In genomic region chr8:84339867-84340266, GRCm38 (mm10) we compare ENCODE assay signal across 18 mouse cellular contexts. TPM values are rescaled to one million over a fixed set of nuclear protein-coding genes. Genes with fewer than 3 reads are reported as not detected.
A peak's percentile ranks its signal among the peaks of the same experiment; 100 is the strongest.
DNase-seq lines count a peak whose midpoint lies in the region; ATAC-seq and TF ChIP-seq lines count a peak whose summit lies in the region.
"Had no signal": no experiment of that assay in that cellular context is flagged by ENCODE, and none has a peak within 500 bp of the region (broad histone marks: within the 10 kb centered on the region; RNA-seq: fewer than 3 reads in every experiment).

No protein-coding gene starts in this region.

- no peaks in the 10 kb centered on the region for H3K27me3 ChIP-seq in cerebellum, adult 2 months (ENCODE audit: control insufficient read depth, insufficient read depth, low read length)
- no peaks in the 10 kb centered on the region for H3K27me3 ChIP-seq in stomach, postnatal 0 days (ENCODE audit: control insufficient read depth, insufficient read depth, low read length)

- TF ChIP-seq EP300 in stomach, postnatal 0 days (optimal IDR thresholded peaks at IDR 0.05), result no peak

- peak overlapping the region; percentile 88 for H3K27ac ChIP-seq in cerebellum, adult 2 months (ENCODE audit: insufficient read depth, low read length)
- H3K27ac ChIP-seq in olfactory bulb, adult 2 months (ENCODE audit: insufficient read depth, low read depth, low read length), result no peak overlapping the region
- no peak overlapping the region for H3K27ac ChIP-seq in stomach, postnatal 0 days (replicated peaks)
- H3K27ac ChIP-seq: embryonic facial prominence, embryonic 13.5 days; forebrain, embryonic 12.5 days; heart, embryonic 10.5 days; hindbrain, embryonic 13.5 days; hindbrain, postnatal 0 days had no signal

- H3K4me3 ChIP-seq in cerebellum, adult 2 months (replicated peaks; ENCODE audit: insufficient read depth, low read depth, low read length), result peak overlapping the region; percentile 95
- 0 out of 2 replicates have a peak overlapping the region, but pooled peaks have one; percentile 13 for H3K4me3 ChIP-seq in olfactory bulb, adult 2 months (ENCODE audit: insufficient read depth, low read depth, low read length)
- H3K4me3 ChIP-seq in stomach, postnatal 0 days (ENCODE audit: low read depth, low read length), result no peak overlapping the region
- H3K4me3 ChIP-seq: embryonic facial prominence, embryonic 13.5 days; forebrain, embryonic 12.5 days; heart, embryonic 10.5 days; hindbrain, embryonic 13.5 days had no signal

- no peak for TF ChIP-seq CTCF in cerebellum, adult 2 months (IDR thresholded peaks at IDR 0.05; ENCODE audit: borderline replicate concordance, insufficient read depth, low read depth, low read length)
- no peak for TF ChIP-seq CTCF in olfactory bulb, adult 2 months (IDR thresholded peaks at IDR 0.05; ENCODE audit: insufficient read depth, low read depth, low read length)
- TF ChIP-seq CTCF in stomach, postnatal 0 days (IDR thresholded peaks at IDR 0.05; ENCODE audit: low read depth), result no peak

- H3K36me3 ChIP-seq in stomach, postnatal 0 days (ENCODE audit: control insufficient read depth, insufficient read depth, low read length), result no peaks in the 10 kb centered on the region
- H3K36me3 ChIP-seq: embryonic facial prominence, embryonic 13.5 days; forebrain, embryonic 12.5 days; heart, embryonic 10.5 days; hindbrain, embryonic 13.5 days had no signal

- peak; percentile 59 for DNase-seq in cerebellum, adult 11 months
- peak; percentile 67 to 72 for DNase-seq in cerebellum, adult 2 months
- DNase-seq in cerebellum, postnatal 10 days, result peak; percentile 64 to 75
- DNase-seq in stomach, postnatal 0 days (ENCODE audit: low spot score), result no peak
- DNase-seq in urinary bladder, postnatal 36 days (ENCODE audit: low spot score in 2 of 2), result no peak
- DNase-seq in MN1 (ENCODE audit: low spot score), result no peak
- DNase-seq: adrenal gland, adult 8-10 months; adrenal gland, postnatal 36 days; gastrocnemius, postnatal 10 days; heart, adult 18-20 months; heart, postnatal 10 days had no signal

- 5% methylated on average over 4 of the region's 4 CpGs for WGBS in cerebellum, adult 2 months
- WGBS in olfactory bulb, adult 2 months, result 70% methylated on average over 4 of the region's 4 CpGs
- WGBS in stomach, postnatal 0 days, result 56% methylated on average over 4 of the region's 4 CpGs

- H3K4me1 ChIP-seq in cerebellum, adult 2 months (ENCODE audit: control insufficient read depth, insufficient read depth, low read length), result peaks cover 24% of the 10 kb centered on the region
- peaks cover 28% of the 10 kb centered on the region for H3K4me1 ChIP-seq in olfactory bulb, adult 2 months (ENCODE audit: control insufficient read depth, insufficient read depth, low read length)
- no peaks in the 10 kb centered on the region for H3K4me1 ChIP-seq in stomach, postnatal 0 days (replicated peaks; ENCODE audit: control insufficient read depth, insufficient read depth)

- H3K9me3 ChIP-seq in stomach, postnatal 0 days (ENCODE audit: control insufficient read depth, low read length), result no peaks in the 10 kb centered on the region
- H3K9me3 ChIP-seq: embryonic facial prominence, embryonic 13.5 days; forebrain, embryonic 12.5 days; heart, embryonic 10.5 days; hindbrain, embryonic 13.5 days had no signal

- ATAC-seq in stomach, postnatal 0 days (ENCODE audit: low FRiP score, low TSS enrichment), result no peak
- ATAC-seq: forebrain, embryonic 16.5 days; hindbrain, postnatal 0 days had no signal

- H3K9ac ChIP-seq in stomach, postnatal 0 days (ENCODE audit: low read length), result no peak overlapping the region
- H3K9ac ChIP-seq: embryonic facial prominence, embryonic 13.5 days; forebrain, embryonic 12.5 days; hindbrain, embryonic 13.5 days had no signal

- TF ChIP-seq POLR2A in cerebellum, adult 2 months (IDR thresholded peaks at IDR 0.05; ENCODE audit: borderline replicate concordance, insufficient read depth, low read length), result no peak
- TF ChIP-seq POLR2A in olfactory bulb, adult 2 months (IDR thresholded peaks at IDR 0.05; ENCODE audit: insufficient read depth, low read depth, low read length), result no peak

- no peak overlapping the region for H3K4me2 ChIP-seq in stomach, postnatal 0 days (replicated peaks; ENCODE audit: low read depth)
- H3K4me2 ChIP-seq: embryonic facial prominence, embryonic 13.5 days; forebrain, embryonic 12.5 days; hindbrain, embryonic 13.5 days had no signal

RNA-seq across cellular contexts. Expression of gene Cacna1a, which starts 48.4 kb away (rescaled TPM):
- polyA plus RNA-seq in cerebellum, adult 2 months (2012; rRNA removed), result 220 and 260 TPM in 2 replicates
- not detected in 2 replicates for polyA plus RNA-seq in olfactory bulb, adult 2 months (2012; ENCODE audit: insufficient read depth, insufficient read length, low replicate concordance, missing spikeins)
- polyA plus RNA-seq in stomach, postnatal 0 days (2015; fragmentation: Nextera tagmentation; extraction: Ambion mirVana), result 2.6 and 2.9 TPM in 2 replicates

Comparison
In these comparisons a context has a peak if more than half of its experiments do, and no peak if none do; other contexts are left out.
1. DNase-seq: peak in cerebellum, adult 11 months (single experiment), cerebellum, adult 2 months (2 of 2) and cerebellum, postnatal 10 days (2 of 2); none in stomach, postnatal 0 days (single experiment), urinary bladder, postnatal 36 days (0 of 2) and MN1 (single experiment).
2. RNA of gene Cacna1a, which starts 48.4 kb away (polyA plus RNA-seq): 220 to 260 TPM in cerebellum, adult 2 months and not detected in olfactory bulb, adult 2 months; 2.6 to 2.9 TPM in stomach, postnatal 0 days; every median in the first group is over 10 times any median in the second.